Mouse (Mus musculus) limb, embryonic 15.5 days (tissue): ENCODE results near the gene Polr2b. TPM values are rescaled to one million over a fixed set of nuclear protein-coding genes. Genes with fewer than 3 reads are reported as not detected.
A peak's percentile ranks its signal among the peaks of the same experiment; 100 is the strongest.

Experiments
- ATAC-seq: fragments of 200-750 bp; cut with Nextera tagmentation; 2 replicates; pipeline ENCODE4 v1.8.0; 2017; ENCODE audit warnings: low read depth, moderate TSS enrichment; ENCODE audit not compliant: insufficient number of reproducible peaks, low FRiP score, low TSS enrichment
- H3K27ac ChIP-seq: fragments of 300-500 bp; sonication (generic); 2 replicates; pipeline ENCODE4 v1.5.1; 2015; ENCODE audit warnings: moderate library complexity, mild to moderate bottlenecking, inconsistent platforms
- H3K27me3 ChIP-seq: fragments of 300-500 bp; sonication (generic); 2 replicates; pipeline ENCODE4 v1.6.1; 2015; ENCODE audit warnings: inconsistent platforms
- H3K36me3 ChIP-seq: fragments of 300-500 bp; sonication (generic); 2 replicates; pipeline ENCODE4 v1.6.1; 2015; ENCODE audit warnings: inconsistent platforms
- H3K4me1 ChIP-seq: fragments of 300-500 bp; sonication (generic); 2 replicates; pipeline ENCODE4 v1.6.1; 2015; ENCODE audit warnings: inconsistent platforms
- H3K4me2 ChIP-seq: fragments of 300-500 bp; sonication (generic); 2 replicates; pipeline ENCODE4 v1.6.1; 2015; ENCODE audit warnings: mild to moderate bottlenecking, inconsistent platforms
- H3K4me3 ChIP-seq: fragments of 300-500 bp; sonication (generic); 2 replicates; pipeline ENCODE4 v1.5.1; 2015; ENCODE audit warnings: mild to moderate bottlenecking, inconsistent platforms
- H3K9ac ChIP-seq: fragments of 300-500 bp; sonication (generic); 2 replicates; pipeline ENCODE4 v1.6.1; 2015; ENCODE audit warnings: inconsistent platforms
- H3K9me3 ChIP-seq: fragments of 300-500 bp; sonication (generic); 2 replicates; pipeline ENCODE4 v1.6.1; 2016; ENCODE audit warnings: inconsistent platforms
- whole genome bisulfite sequencing: fragments of 180-500 bp; shearing (Covaris S2); methylation state at CpG from one replicate; pipeline ENCODE4 v1.1.7; 2015; 5-methylcytosine and 5-hydroxymethylcytosine counted together
- polyA plus RNA-seq: library from polyadenylated mRNA; unstranded; fragments of >200 nt; fragmentation: Nextera tagmentation; extraction: Ambion mirVana; gene quantifications from 2 replicates; pipeline ENCODE4 v1.2.1, GENCODE M21; 2015

Gene Polr2b
- polyA plus RNA-seq, 1 experiment from 2014 or later: 50.8 TPM

- peak overlapping the region; percentile 98 for H3K4me2 ChIP-seq
- no peak overlapping the region for H3K9ac ChIP-seq
- peak overlapping the region; percentile 87 for H3K4me3 ChIP-seq
- H3K27ac ChIP-seq: no peak overlapping the region
- WGBS: 76% methylated on average over 5 of the region's 5 CpGs
- H3K36me3 ChIP-seq: peaks cover 25% of the 10 kb centered on the region
- ATAC-seq: no peak
- no peaks in the 10 kb centered on the region for H3K9me3 ChIP-seq
- H3K27me3 ChIP-seq: no peaks in the 10 kb centered on the region
- peaks cover 24% of the 10 kb centered on the region for H3K4me1 ChIP-seq
Observed at GRCm38 (mm10) chr5:77307821-77308553, 2.0 kb upstream of the Polr2b start.

GRCm38 (mm10) chr5:77309051-77309906, 668 bp upstream of the Polr2b start:
- no peak; the same call in 1 of the 2 replicates for ATAC-seq
- Histone ChIP-seq H3K4me1 (peaks cover 24% of the 10 kb centered on the region), H3K4me2 (peak overlapping the region; percentile 98), H3K36me3 (peaks cover 31% of the 10 kb centered on the region), H3K27me3 (no peaks in the 10 kb centered on the region), H3K9me3 (no peaks in the 10 kb centered on the region), H3K9ac (peak overlapping the region; percentile 72), H3K4me3 (peak overlapping the region; percentile 87), H3K27ac (0 out of 2 replicates have a peak overlapping the region, but pooled peaks have one; percentile 33)
- under 1% methylated on average over 76 of the region's 76 CpGs for WGBS

- 92% methylated on average over 4 of the region's 4 CpGs for WGBS
- no peak for ATAC-seq
- Histone ChIP-seq H3K9me3 (no peaks in the 10 kb centered on the region), H3K27me3 (no peaks in the 10 kb centered on the region), H3K36me3 (peaks cover 47% of the 10 kb centered on the region), H3K27ac (no peak overlapping the region), H3K9ac (no peak overlapping the region), H3K4me3 (no peak overlapping the region), H3K4me2 (no peak overlapping the region), H3K4me1 (peaks cover 11% of the 10 kb centered on the region)
Observed at GRCm38 (mm10) chr5:77314206-77314605, 4.3 kb downstream of the Polr2b start.

- no peak overlapping the region for H3K27ac ChIP-seq
- H3K4me2 ChIP-seq: no peak overlapping the region
- no peak overlapping the region for H3K9ac ChIP-seq
- no peak for ATAC-seq
- H3K27me3 ChIP-seq: no peaks in the 10 kb centered on the region
- H3K9me3 ChIP-seq: no peaks in the 10 kb centered on the region
- peaks cover 51% of the 10 kb centered on the region for H3K36me3 ChIP-seq
- no peak overlapping the region for H3K4me3 ChIP-seq
- WGBS: 90% methylated on average over 6 of the region's 6 CpGs
- peaks cover 9% of the 10 kb centered on the region for H3K4me1 ChIP-seq
Observed at GRCm38 (mm10) chr5:77314986-77315385, 5.0 kb downstream of the Polr2b start.

- no peak overlapping the region for H3K4me2 ChIP-seq
- no peaks in the 10 kb centered on the region for H3K9me3 ChIP-seq
- no peaks in the 10 kb centered on the region for H3K27me3 ChIP-seq
- ATAC-seq: no peak
- 85% methylated on average over 1 of the region's 1 CpGs for WGBS
- H3K4me3 ChIP-seq: no peak overlapping the region
- no peak overlapping the region for H3K9ac ChIP-seq
- peaks cover 85% of the 10 kb centered on the region for H3K36me3 ChIP-seq
- H3K4me1 ChIP-seq: no peaks in the 10 kb centered on the region
- H3K27ac ChIP-seq: no peak overlapping the region
Observed at GRCm38 (mm10) chr5:77324936-77325335, 15.0 kb downstream of the Polr2b start.

GRCm38 (mm10) chr5:77330154-77330553, 20.2 kb downstream of the Polr2b start:
- 74% methylated on average over 5 of the region's 5 CpGs for WGBS
- Histone ChIP-seq H3K27me3 (no peaks in the 10 kb centered on the region), H3K9ac (no peak overlapping the region), H3K9me3 (no peaks in the 10 kb centered on the region), H3K36me3 (peaks cover 84% of the 10 kb centered on the region), H3K4me3 (no peak overlapping the region), H3K27ac (no peak overlapping the region), H3K4me1 (no peaks in the 10 kb centered on the region), H3K4me2 (no peak overlapping the region)
- no peak for ATAC-seq

- H3K4me1 ChIP-seq: no peaks in the 10 kb centered on the region
- no peak overlapping the region for H3K9ac ChIP-seq
- peaks cover 88% of the 10 kb centered on the region for H3K36me3 ChIP-seq
- H3K9me3 ChIP-seq: no peaks in the 10 kb centered on the region
- H3K27ac ChIP-seq: no peak overlapping the region
- no peaks in the 10 kb centered on the region for H3K27me3 ChIP-seq
- H3K4me3 ChIP-seq: no peak overlapping the region
- no peak for ATAC-seq
- H3K4me2 ChIP-seq: no peak overlapping the region
- WGBS: 89% methylated on average over 4 of the region's 4 CpGs
Observed at GRCm38 (mm10) chr5:77340033-77340432, 30.1 kb downstream of the Polr2b start.

GRCm38 (mm10) chr5:77348901-77349300, 39.0 kb downstream of the Polr2b start:
- Histone ChIP-seq H3K27ac (no peak overlapping the region), H3K4me3 (no peak overlapping the region), H3K27me3 (no peaks in the 10 kb centered on the region; the same call in 1 of the 2 replicates), H3K9ac (no peak overlapping the region), H3K4me1 (no peaks in the 10 kb centered on the region), H3K36me3 (peaks cover 62% of the 10 kb centered on the region), H3K4me2 (no peak overlapping the region), H3K9me3 (no peaks in the 10 kb centered on the region)
- ATAC-seq: no peak
- 97% methylated on average over 8 of the region's 8 CpGs for WGBS

GRCm38 (mm10) chr5:77349971-77350658, 40.2 kb downstream of the Polr2b start:
- H3K4me2 ChIP-seq: no peak overlapping the region
- H3K9me3 ChIP-seq: no peaks in the 10 kb centered on the region
- whole genome bisulfite sequencing: 92% methylated on average over 15 of the region's 15 CpGs
- H3K4me3 ChIP-seq: no peak overlapping the region
- peaks cover 5% of the 10 kb centered on the region for H3K4me1 ChIP-seq
- no peak for ATAC-seq
- no peak overlapping the region for H3K27ac ChIP-seq
- peaks cover 53% of the 10 kb centered on the region for H3K36me3 ChIP-seq
- no peak overlapping the region for H3K9ac ChIP-seq
- no peaks in the 10 kb centered on the region; the same call in 1 of the 2 replicates for H3K27me3 ChIP-seq

GRCm38 (mm10) chr5:77351691-77352090, 41.7 kb downstream of the Polr2b start:
- Histone ChIP-seq H3K9me3 (no peaks in the 10 kb centered on the region), H3K27me3 (no peaks in the 10 kb centered on the region; the same call in 1 of the 2 replicates), H3K4me1 (peaks cover 18% of the 10 kb centered on the region), H3K4me2 (no peak overlapping the region), H3K36me3 (peaks cover 41% of the 10 kb centered on the region), H3K27ac (no peak overlapping the region), H3K4me3 (no peak overlapping the region), H3K9ac (no peak overlapping the region)
- no peak for ATAC-seq
- WGBS: 60% methylated on average over 9 of the region's 9 CpGs

- Histone ChIP-seq H3K9me3 (no peaks in the 10 kb centered on the region), H3K4me2 (peak overlapping the region; percentile 45), H3K9ac (no peak overlapping the region), H3K4me3 (peak overlapping the region; percentile 25), H3K27me3 (no peaks in the 10 kb centered on the region; the same call in 1 of the 2 replicates), H3K27ac (no peak overlapping the region), H3K4me1 (peaks cover 33% of the 10 kb centered on the region), H3K36me3 (peaks cover 15% of the 10 kb centered on the region)
- WGBS: 4% methylated on average over 16 of the region's 16 CpGs
- ATAC-seq: no peak
Observed at GRCm38 (mm10) chr5:77354361-77354787, 44.4 kb downstream of the Polr2b start.
